Mouse (Mus musculus) myocyte (in vitro differentiated cells): Measurements from ENCODE around the gene Plvap. TPM values are rescaled to one million over a fixed set of nuclear protein-coding genes. Genes with fewer than 3 reads are reported as not detected.
"Not testable (repeated sequence)": the region's sequence is repeated elsewhere in the genome, so short reads cannot be mapped to it uniquely, and the experiment has no call there.

Experiments
- H3K27me3 ChIP-seq: one replicate; pipeline ENCODE4 v1.6.1; 2011; ENCODE audit not compliant: control insufficient read depth, insufficient read depth, insufficient read length
- H3K36me3 ChIP-seq: one replicate; pipeline ENCODE4 v1.6.1; 2011; ENCODE audit not compliant: control insufficient read depth, insufficient read depth
- H3K4me2 ChIP-seq: one replicate; pipeline ENCODE4 v1.6.1; 2011; ENCODE audit warnings: low read depth, control low read depth
- H3K4me3 ChIP-seq: one replicate; pipeline ENCODE4 v1.5.1; 2011; ENCODE audit warnings: mild to moderate bottlenecking, control low read depth, moderate library complexity
- H3K79me2 ChIP-seq: one replicate; pipeline ENCODE4 v1.6.1; 2011; ENCODE audit not compliant: control insufficient read depth, insufficient read depth
- H3ac ChIP-seq: one replicate; pipeline ENCODE4 v1.6.1; 2011; ENCODE audit not compliant: control insufficient read depth, insufficient read length
- CEBPB ChIP-seq: IDR thresholded peaks from 2 replicates; pipeline ENCODE4 v1.6.1; 2011; ENCODE audit warnings: mild to moderate bottlenecking, moderate library complexity; ENCODE audit not compliant: poor library complexity, insufficient read depth, severe bottlenecking
- E2F4 ChIP-seq: IDR thresholded peaks from one replicate; pipeline ENCODE4 v1.6.1; 2011; ENCODE audit warnings: mild to moderate bottlenecking, control low read depth, moderate library complexity; ENCODE audit not compliant: insufficient read depth
- MAX ChIP-seq: IDR thresholded peaks from one replicate; pipeline ENCODE4 v1.6.1; 2011; ENCODE audit warnings: low read depth, mild to moderate bottlenecking, control low read depth
- MYOD1 ChIP-seq, 3 experiments: IDR thresholded peaks; one replicate each; pipeline ENCODE4 v1.6.1; 2011; ENCODE audit warnings: control low read depth in 2 of 3, low read depth in 2 of 3, mild to moderate bottlenecking in 2 of 3, moderate library complexity in 1 of 3; ENCODE audit not compliant: insufficient read length in 2 of 3, control insufficient read depth in 1 of 3
- MYOG ChIP-seq, 3 experiments: IDR thresholded peaks; one replicate each; pipeline ENCODE4 v1.6.1; 2011; ENCODE audit warnings: control low read depth in 2 of 3, low read depth in 2 of 3, mild to moderate bottlenecking in 2 of 3; ENCODE audit not compliant: insufficient read length in 2 of 3, control insufficient read depth in 1 of 3, insufficient read depth in 1 of 3
- POLR2A ChIP-seq: IDR thresholded peaks from one replicate; pipeline ENCODE4 v1.6.1; 2011; ENCODE audit warnings: low read depth, mild to moderate bottlenecking, control low read depth, moderate library complexity; ENCODE audit not compliant: insufficient read length
- POLR2AphosphoS2 ChIP-seq: IDR thresholded peaks from one replicate; pipeline ENCODE4 v1.6.1; 2011; ENCODE audit warnings: low read depth, control low read depth; ENCODE audit not compliant: insufficient read length
- REST ChIP-seq: IDR thresholded peaks from one replicate; pipeline ENCODE4 v1.6.1; 2011; ENCODE audit warnings: mild to moderate bottlenecking, control low read depth, moderate library complexity; ENCODE audit not compliant: insufficient read depth, insufficient read length
- SRF ChIP-seq: IDR thresholded peaks from one replicate; pipeline ENCODE4 v1.6.1; 2011; ENCODE audit warnings: low read depth; ENCODE audit not compliant: control insufficient read depth, insufficient read length
- TCF12 ChIP-seq: IDR thresholded peaks from one replicate; pipeline ENCODE4 v1.6.1; 2011; ENCODE audit warnings: mild to moderate bottlenecking, control low read depth; ENCODE audit not compliant: poor library complexity, insufficient read depth, severe bottlenecking
- TCF3 ChIP-seq: IDR thresholded peaks from one replicate; pipeline ENCODE4 v1.6.1; 2011; ENCODE audit warnings: low read depth, control low read depth; ENCODE audit not compliant: insufficient read length
- USF1 ChIP-seq: IDR thresholded peaks from one replicate; pipeline ENCODE4 v1.6.1; 2011; ENCODE audit warnings: low read depth, mild to moderate bottlenecking, control low read depth, moderate library complexity
- polyA plus RNA-seq: library from polyadenylated mRNA; unstranded; fragments of >200 nt; fragmentation: generic; extraction: Trizol; gene quantifications from one replicate; pipeline ENCODE4 v1.2.1, GENCODE M21; 2012; ENCODE audit warnings: missing spikeins

Gene Plvap
- polyA plus RNA-seq, 1 experiment: 0.18 TPM

- TF ChIP-seq SRF (no peak), TCF3 (no peak), MYOD1 (IDR thresholded peaks at IDR 0.05; ENCODE audit: control insufficient read depth in 1 of 3, insufficient read length in 2 of 3, low read depth in 2 of 3) (no peak), POLR2AphosphoS2 (no peak), REST (no peak)
- Histone ChIP-seq H3K36me3 (no peaks in the 10 kb centered on the region), H3K4me2 (no peak overlapping the region), H3ac (no peak overlapping the region), H3K4me3 (no peak overlapping the region), H3K27me3 (peaks cover 8% of the 10 kb centered on the region), H3K79me2 (no peaks in the 10 kb centered on the region)
These were observed 14.7 kb upstream of the Plvap start for GRCm38 (mm10) chr8:71526272-71526671.

- no peaks in the 10 kb centered on the region for H3K36me3 ChIP-seq
- no peak within 1 kb of the TSS for H3K4me3 ChIP-seq
- no peak within 1 kb of the TSS for H3K4me2 ChIP-seq
- TF ChIP-seq REST (no peak), MAX (no peak), MYOD1 (IDR thresholded peaks at IDR 0.05; ENCODE audit: control insufficient read depth in 1 of 3, insufficient read length in 2 of 3, low read depth in 2 of 3) (no peak), TCF12 (no peak), E2F4 (no peak), TCF3 (no peak), USF1 (no peak), POLR2A (no peak), MYOG (IDR thresholded peaks at IDR 0.05; ENCODE audit: control insufficient read depth in 1 of 3, insufficient read depth in 1 of 3, insufficient read length in 2 of 3, low read depth in 2 of 3) (no peak), CEBPB (no peak), POLR2AphosphoS2 (no peak), SRF (no peak)
- H3K27me3 ChIP-seq: peaks cover 8% of the 10 kb centered on the region
- H3K79me2 ChIP-seq: no peaks in the 10 kb centered on the region
- no peak within 1 kb of the TSS for H3ac ChIP-seq
These were observed 13.9 kb upstream of the Plvap start, which contains the start of gene Ccdc194 for GRCm38 (mm10) chr8:71525226-71526050. Gene Ccdc194 (minus strand): TSS chr8:71525711.

GRCm38 (mm10) chr8:71521634-71522033 lies 10.1 kb upstream of the Plvap start:
- H3K4me2 ChIP-seq: peak overlapping the region; percentile 76
- peaks cover 8% of the 10 kb centered on the region for H3K27me3 ChIP-seq
- no peaks in the 10 kb centered on the region for H3K79me2 ChIP-seq
- H3ac ChIP-seq: no peak overlapping the region
- TF ChIP-seq E2F4 (no peak), POLR2AphosphoS2 (no peak), POLR2A (no peak), USF1 (peak; percentile 79), MYOD1 (IDR thresholded peaks at IDR 0.05; ENCODE audit: control insufficient read depth in 1 of 3, insufficient read length in 2 of 3, low read depth in 2 of 3) (peak; percentile 84 to 98 (median 98)), REST (no peak), CEBPB (no peak), TCF12 (peak; percentile 28), SRF (no peak), MYOG (IDR thresholded peaks at IDR 0.05; ENCODE audit: control insufficient read depth in 1 of 3, insufficient read depth in 1 of 3, insufficient read length in 2 of 3, low read depth in 2 of 3) (peak; percentile 38 to 87 (median 83)), TCF3 (peak; percentile 59), MAX (no peak)
- H3K4me3 ChIP-seq: peak overlapping the region; percentile 4
- H3K36me3 ChIP-seq: no peaks in the 10 kb centered on the region

- H3K27me3 ChIP-seq, H3K4me2 ChIP-seq, H3ac ChIP-seq, H3K4me3 ChIP-seq, H3K36me3 ChIP-seq, H3K79me2 ChIP-seq: not testable (repeated sequence)
These were observed 7.7 kb upstream of the Plvap start for GRCm38 (mm10) chr8:71519037-71519825.

- H3ac ChIP-seq: no peak overlapping the region
- TF ChIP-seq TCF12 (no peak), E2F4 (no peak), SRF (no peak), USF1 (no peak), CEBPB (no peak), POLR2A (no peak), POLR2AphosphoS2 (no peak), MYOG (IDR thresholded peaks at IDR 0.05; ENCODE audit: control insufficient read depth in 1 of 3, insufficient read depth in 1 of 3, insufficient read length in 2 of 3, low read depth in 2 of 3) (no peak), MAX (no peak), MYOD1 (IDR thresholded peaks at IDR 0.05; ENCODE audit: control insufficient read depth in 1 of 3, insufficient read length in 2 of 3, low read depth in 2 of 3) (no peak), REST (no peak)
- H3K4me2 ChIP-seq: no peak overlapping the region
- no peak overlapping the region for H3K4me3 ChIP-seq
- H3K27me3 ChIP-seq: peaks cover 3% of the 10 kb centered on the region
- no peaks in the 10 kb centered on the region for H3K36me3 ChIP-seq
- H3K79me2 ChIP-seq: no peaks in the 10 kb centered on the region
These were observed 5.2 kb upstream of the Plvap start for GRCm38 (mm10) chr8:71516786-71517185.
